8 mouse cellular contexts compared by ENCODE assay signal in genomic region chr3:86129757-86130156, GRCm38 (mm10). TPM values are rescaled to one million over a fixed set of nuclear protein-coding genes. Genes with fewer than 3 reads are reported as not detected.
DNase-seq lines count a peak whose midpoint lies in the region; ATAC-seq and TF ChIP-seq lines count a peak whose summit lies in the region.

No protein-coding gene starts in this region.

- intact Hi-C loops in left cerebral cortex, postnatal 10 days (cut with DNase I), result loop anchor here (5.0 kb wide), 3 partner anchors 207 to 1207 kb away; no protein-coding TSS in a partner anchor

- DNase-seq in midbrain, embryonic 10.5 days (ENCODE audit: low spot score), result peak; percentile 45
- peak; percentile 68 for DNase-seq in brain, adult 2 months (ENCODE audit: low read depth, low spot score)
- DNase-seq in hindbrain, postnatal 0 days (ENCODE audit: low spot score), result peak; percentile 83
- peak; percentile 62 to 74 for DNase-seq in left cerebral cortex, postnatal 10 days (ENCODE audit: extremely low spot score in 1 of 2, low spot score in 2 of 2)
- DNase-seq in midbrain, embryonic 14.5 days, result peak; percentile 87
- DNase-seq in spleen, postnatal 36 days (ENCODE audit: low spot score in 2 of 2), result peak; percentile 27 to 42

- no peak; the same call in 1 of the 2 replicates for ATAC-seq in midbrain, embryonic 16.5 days
- ATAC-seq in erythroid progenitor cell, adult 5-6 weeks (replicated peaks; ENCODE audit: low FRiP score, poor library complexity, severe bottlenecking), result peak; percentile 72
- ATAC-seq in hindbrain, postnatal 0 days, result peak; percentile 73
- no peak for ATAC-seq in midbrain, embryonic 14.5 days (ENCODE audit: low FRiP score, low TSS enrichment)

- no peak overlapping the region for H3K27ac ChIP-seq in midbrain, embryonic 10.5 days (replicated peaks)
- no peak overlapping the region for H3K27ac ChIP-seq in midbrain, embryonic 16.5 days (ENCODE audit: low read length)
- H3K27ac ChIP-seq in hindbrain, postnatal 0 days, result no peak overlapping the region
- H3K27ac ChIP-seq in midbrain, embryonic 14.5 days (replicated peaks; ENCODE audit: low read depth, low read length), result no peak overlapping the region

- WGBS in midbrain, embryonic 10.5 days, result 17% methylated on average over 6 of the region's 6 CpGs
- 7% methylated on average over 6 of the region's 6 CpGs for WGBS in midbrain, embryonic 16.5 days
- WGBS in hindbrain, postnatal 0 days, result 15% methylated on average over 6 of the region's 6 CpGs
- 12% methylated on average over 6 of the region's 6 CpGs for WGBS in midbrain, embryonic 14.5 days

- H3K27me3 ChIP-seq in midbrain, embryonic 10.5 days (ENCODE audit: low read depth, poor library complexity, severe bottlenecking), result no peaks in the 10 kb centered on the region
- H3K27me3 ChIP-seq in midbrain, embryonic 16.5 days (ENCODE audit: control insufficient read depth, insufficient read depth, low read depth, low read length), result no peaks in the 10 kb centered on the region; the same call in 1 of the 2 replicates
- H3K27me3 ChIP-seq in hindbrain, postnatal 0 days (ENCODE audit: insufficient read depth, low read length), result no peaks in the 10 kb centered on the region
- H3K27me3 ChIP-seq in midbrain, embryonic 14.5 days (ENCODE audit: control insufficient read depth, insufficient read depth, low read length), result no peaks in the 10 kb centered on the region

- H3K9ac ChIP-seq in midbrain, embryonic 16.5 days (ENCODE audit: low read depth, low read length), result no peak overlapping the region
- H3K9ac ChIP-seq in hindbrain, postnatal 0 days (replicated peaks; ENCODE audit: low read length), result no peak overlapping the region
- no peak overlapping the region for H3K9ac ChIP-seq in midbrain, embryonic 14.5 days (replicated peaks; ENCODE audit: low read length)

- H3K36me3 ChIP-seq in midbrain, embryonic 10.5 days, result peaks cover 7% of the 10 kb centered on the region
- peaks cover under 1% of the 10 kb centered on the region; the same call in 1 of the 2 replicates for H3K36me3 ChIP-seq in midbrain, embryonic 16.5 days (ENCODE audit: control insufficient read depth, insufficient read depth, low read length)
- H3K36me3 ChIP-seq in hindbrain, postnatal 0 days (ENCODE audit: insufficient read depth, low read length), result 0 out of 2 replicates have a peak, but pooled peaks cover 5% of the 10 kb centered on the region
- H3K36me3 ChIP-seq in midbrain, embryonic 14.5 days (ENCODE audit: control insufficient read depth, insufficient read depth, low read length), result no peaks in the 10 kb centered on the region

- no peaks in the 10 kb centered on the region for H3K9me3 ChIP-seq in midbrain, embryonic 10.5 days (replicated peaks)
- no peaks in the 10 kb centered on the region for H3K9me3 ChIP-seq in midbrain, embryonic 16.5 days (replicated peaks; ENCODE audit: control insufficient read depth, low read length, poor library complexity, severe bottlenecking)
- H3K9me3 ChIP-seq in hindbrain, postnatal 0 days (ENCODE audit: low read length), result no peaks in the 10 kb centered on the region
- no peaks in the 10 kb centered on the region for H3K9me3 ChIP-seq in midbrain, embryonic 14.5 days (ENCODE audit: control insufficient read depth, low read length)

- no peak overlapping the region for H3K4me3 ChIP-seq in midbrain, embryonic 10.5 days
- no peak overlapping the region for H3K4me3 ChIP-seq in midbrain, embryonic 16.5 days (ENCODE audit: low read depth, low read length)
- H3K4me3 ChIP-seq in hindbrain, postnatal 0 days (ENCODE audit: low read length), result no peak overlapping the region
- H3K4me3 ChIP-seq in midbrain, embryonic 14.5 days (replicated peaks; ENCODE audit: low read depth, low read length), result no peak overlapping the region

- TF ChIP-seq CTCF in hindbrain, postnatal 0 days (IDR thresholded peaks at IDR 0.05; ENCODE audit: low read depth), result peak; percentile 88

- no peak overlapping the region for H3K4me2 ChIP-seq in midbrain, embryonic 16.5 days (ENCODE audit: low read length)
- H3K4me2 ChIP-seq in hindbrain, postnatal 0 days (ENCODE audit: low read depth, low read length), result no peak overlapping the region
- no peak overlapping the region for H3K4me2 ChIP-seq in midbrain, embryonic 14.5 days (ENCODE audit: low read length)

- no peaks in the 10 kb centered on the region for H3K4me1 ChIP-seq in midbrain, embryonic 10.5 days
- H3K4me1 ChIP-seq in midbrain, embryonic 16.5 days (ENCODE audit: control insufficient read depth, insufficient read depth, low read length), result no peaks in the 10 kb centered on the region
- H3K4me1 ChIP-seq in hindbrain, postnatal 0 days (ENCODE audit: insufficient read depth, low read length), result no peaks in the 10 kb centered on the region
- no peaks in the 10 kb centered on the region for H3K4me1 ChIP-seq in midbrain, embryonic 14.5 days (ENCODE audit: control insufficient read depth, insufficient read depth, low read length)

RNA-seq across cellular contexts. Expression of gene Rps3a1, which starts 12.7 kb away (rescaled TPM):
- polyA plus RNA-seq in midbrain, embryonic 10.5 days (2016; fragmentation: Nextera tagmentation; extraction: Ambion mirVana), result 943 and 1,130 TPM in 2 replicates
- polyA plus RNA-seq in midbrain, embryonic 16.5 days (2015; fragmentation: Nextera tagmentation; extraction: Ambion mirVana), result 494 and 519 TPM in 2 replicates
- total RNA-seq in erythroid progenitor cell, adult 5-6 weeks (2015; ENCODE audit: low replicate concordance), result 1,143 and 1,236 TPM in 2 replicates
- total RNA-seq in erythroid progenitor cell, adult 5-6 weeks (2017; ENCODE audit: low replicate concordance), result 1,103 and 1,193 TPM in 2 replicates
- 388 and 391 TPM in 2 replicates for total RNA-seq in hindbrain, postnatal 0 days (2014; rRNA removed)
- polyA plus RNA-seq in hindbrain, postnatal 0 days (2015; fragmentation: Nextera tagmentation; extraction: Ambion mirVana), result 638 and 648 TPM in 2 replicates
- 100 to 1,000 TPM; 421 to 422 TPM for total RNA-seq in left cerebral cortex, postnatal 10 days (2021)
- 659 and 721 TPM in 2 replicates for polyA plus RNA-seq in midbrain, embryonic 14.5 days (2014; fragmentation: Nextera tagmentation; extraction: Ambion mirVana)

Comparison
In these comparisons a context has a peak if more than half of its experiments do, and no peak if none do; other contexts are left out.
1. DNase-seq: peak in every context shown above with its lines; median percentile 87 in midbrain, embryonic 14.5 days; 83 in hindbrain, postnatal 0 days; 68 in brain, adult 2 months; 68 in left cerebral cortex, postnatal 10 days; 45 in midbrain, embryonic 10.5 days; 34 in spleen, postnatal 36 days.
2. ATAC-seq: peak in erythroid progenitor cell, adult 5-6 weeks (single experiment) and hindbrain, postnatal 0 days (single experiment); none in midbrain, embryonic 16.5 days (single experiment) and midbrain, embryonic 14.5 days (single experiment).